Mouse (Mus musculus): Measurements from ENCODE around the gene Rsph14. TPM values are rescaled to one million over a fixed set of nuclear protein-coding genes. Genes with fewer than 3 reads are reported as not detected.

The Rsph14 gene
- polyA plus RNA-seq, 1 experiment from 2014 or later = not detected

DNA sequence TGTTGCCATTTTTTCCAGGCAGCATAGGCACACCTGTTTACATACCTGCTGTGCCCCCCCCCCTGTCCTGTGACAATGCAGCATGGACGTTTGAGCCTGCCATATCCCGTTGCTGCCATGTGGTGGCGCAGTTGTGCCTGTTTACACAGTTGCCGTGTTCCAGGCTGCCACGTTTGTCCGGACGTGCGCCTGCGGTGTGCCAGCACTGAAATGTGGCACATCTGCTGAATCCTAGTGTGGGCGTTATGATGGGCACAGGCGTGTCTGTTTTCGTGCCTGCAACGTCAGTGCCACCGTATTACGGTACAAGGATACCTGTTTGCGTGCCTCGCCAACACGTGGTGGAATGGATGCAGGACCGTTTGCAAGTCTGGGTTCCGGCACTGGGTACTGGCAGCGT is 107.1 kb downstream of the Rsph14 start:
- WGBS = 11% methylated on average over 21 of the region's 21 CpGs
- Histone ChIP-seq H3K27ac (ENCODE audit: low read length) (no peak overlapping the region), H3K4me1 (ENCODE audit: control insufficient read depth, insufficient read depth, low read length) (0 out of 2 replicates have a peak, but pooled peaks cover 3% of the 10 kb centered on the region), H3K27me3 (ENCODE audit: control insufficient read depth, insufficient read depth, low read length) (no peaks in the 10 kb centered on the region), H3K4me2 (ENCODE audit: low read depth, low read length) (peak overlapping the region; percentile 45), H3K9ac (ENCODE audit: low read length) (no peak overlapping the region), H3K9me3 (replicated peaks; ENCODE audit: control insufficient read depth, low read length) (no peaks in the 10 kb centered on the region), H3K4me3 (replicated peaks; ENCODE audit: low read length) (no peak overlapping the region), H3K36me3 (ENCODE audit: control insufficient read depth, insufficient read depth, low read length) (no peaks in the 10 kb centered on the region)
- ATAC-seq (ENCODE audit: insufficient read depth, low FRiP score) = no peak

DNA sequence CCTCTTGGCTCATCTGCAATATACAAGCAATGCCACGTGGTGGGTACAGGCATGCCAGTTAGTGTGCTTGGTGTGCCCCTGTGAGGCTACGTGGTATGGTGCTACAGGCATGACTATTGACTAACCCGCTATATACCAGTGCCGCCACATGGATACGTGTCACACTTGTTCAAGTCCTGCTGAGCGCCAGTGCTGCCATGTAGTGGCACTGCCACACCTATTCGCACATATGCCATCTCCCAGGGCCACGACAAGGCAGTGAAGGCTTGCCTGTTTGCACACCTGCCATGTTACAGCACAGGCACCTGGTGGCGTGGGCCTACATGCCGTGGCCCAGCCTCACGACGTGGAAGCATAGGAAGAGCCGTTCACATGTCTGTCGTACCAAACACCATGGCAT is 108.1 kb downstream of the Rsph14 start:
- Histone ChIP-seq H3K4me3 (replicated peaks; ENCODE audit: low read length) (no peak overlapping the region), H3K9ac (ENCODE audit: low read length) (no peak overlapping the region), H3K27me3 (ENCODE audit: control insufficient read depth, insufficient read depth, low read length) (no peaks in the 10 kb centered on the region), H3K9me3 (replicated peaks; ENCODE audit: control insufficient read depth, low read length) (no peaks in the 10 kb centered on the region), H3K36me3 (ENCODE audit: control insufficient read depth, insufficient read depth, low read length) (no peaks in the 10 kb centered on the region), H3K27ac (ENCODE audit: low read length) (no peak overlapping the region), H3K4me2 (ENCODE audit: low read depth, low read length) (no peak overlapping the region), H3K4me1 (ENCODE audit: control insufficient read depth, insufficient read depth, low read length) (0 out of 2 replicates have a peak, but pooled peaks cover 3% of the 10 kb centered on the region)
- no peak for ATAC-seq (ENCODE audit: insufficient read depth, low FRiP score)
- 89% methylated on average over 14 of the region's 14 CpGs for WGBS

DNA sequence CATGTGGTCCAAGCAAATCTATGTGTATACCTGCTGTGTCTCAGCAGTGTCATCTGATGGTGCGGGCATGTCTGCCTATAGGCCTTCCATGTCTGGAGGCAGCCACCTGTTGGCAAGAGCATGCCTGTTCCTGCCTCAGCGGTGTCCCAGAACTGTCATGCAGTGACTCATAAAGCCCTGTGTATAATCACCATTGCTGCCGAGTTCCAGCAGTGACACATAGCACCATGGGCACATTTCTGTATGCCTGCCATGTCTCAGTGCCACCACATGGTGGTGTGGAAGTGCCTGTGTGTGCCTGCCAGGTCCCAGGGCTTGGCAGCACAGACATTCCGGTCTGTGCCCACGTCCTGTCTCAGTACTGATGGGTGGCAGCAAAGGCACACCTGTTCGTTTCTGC is 109.6 kb downstream of the Rsph14 start:
- Histone ChIP-seq H3K9me3 (replicated peaks; ENCODE audit: control insufficient read depth, low read length) (no peaks in the 10 kb centered on the region), H3K36me3 (ENCODE audit: control insufficient read depth, insufficient read depth, low read length) (no peaks in the 10 kb centered on the region), H3K9ac (ENCODE audit: low read length) (no peak overlapping the region), H3K27ac (ENCODE audit: low read length) (no peak overlapping the region), H3K27me3 (ENCODE audit: control insufficient read depth, insufficient read depth, low read length) (no peaks in the 10 kb centered on the region), H3K4me2 (ENCODE audit: low read depth, low read length) (no peak overlapping the region), H3K4me3 (replicated peaks; ENCODE audit: low read length) (no peak overlapping the region), H3K4me1 (ENCODE audit: control insufficient read depth, insufficient read depth, low read length) (0 out of 2 replicates have a peak, but pooled peaks cover 3% of the 10 kb centered on the region)
- ATAC-seq (ENCODE audit: insufficient read depth, low FRiP score) = peak; percentile 34; the same call in 1 of the 2 replicates
- WGBS = 58% methylated on average over 6 of the region's 6 CpGs

DNA sequence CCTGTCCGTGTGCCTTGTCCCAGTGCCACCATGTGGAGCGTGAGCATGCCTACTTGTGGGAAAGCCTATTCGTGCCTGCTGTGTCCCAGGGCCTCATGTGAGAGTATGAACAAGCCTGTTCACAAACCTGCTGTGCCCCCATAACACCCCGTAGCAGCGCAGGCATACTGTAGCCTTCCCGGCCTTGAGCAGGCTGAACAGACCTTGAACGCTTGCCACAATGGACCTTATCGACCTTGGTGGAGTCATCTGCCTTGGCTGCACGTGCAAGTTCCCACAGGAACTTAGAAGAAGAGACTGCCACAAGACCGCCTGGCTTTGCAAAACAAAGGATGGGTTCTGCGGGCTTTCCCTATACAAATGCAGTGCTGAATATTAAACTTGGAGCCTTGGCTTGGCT is 110.8 kb downstream of the Rsph14 start:
- H3K27ac ChIP-seq (ENCODE audit: low read length) = no peak overlapping the region
- no peak overlapping the region; the same call in 1 of the 2 replicates for H3K9ac ChIP-seq (ENCODE audit: low read length)
- 0 out of 2 replicates have a peak, but pooled peaks cover 3% of the 10 kb centered on the region for H3K4me1 ChIP-seq (ENCODE audit: control insufficient read depth, insufficient read depth, low read length)
- no peaks in the 10 kb centered on the region for H3K9me3 ChIP-seq (replicated peaks; ENCODE audit: control insufficient read depth, low read length)
- H3K4me2 ChIP-seq (ENCODE audit: low read depth, low read length) = no peak overlapping the region
- 76% methylated on average over 11 of the region's 11 CpGs for WGBS
- ATAC-seq (ENCODE audit: insufficient read depth, low FRiP score) = no peak
- no peak overlapping the region for H3K4me3 ChIP-seq (replicated peaks; ENCODE audit: low read length)
- no peaks in the 10 kb centered on the region for H3K36me3 ChIP-seq (ENCODE audit: control insufficient read depth, insufficient read depth, low read length)
- H3K27me3 ChIP-seq (ENCODE audit: control insufficient read depth, insufficient read depth, low read length) = no peaks in the 10 kb centered on the region

DNA sequence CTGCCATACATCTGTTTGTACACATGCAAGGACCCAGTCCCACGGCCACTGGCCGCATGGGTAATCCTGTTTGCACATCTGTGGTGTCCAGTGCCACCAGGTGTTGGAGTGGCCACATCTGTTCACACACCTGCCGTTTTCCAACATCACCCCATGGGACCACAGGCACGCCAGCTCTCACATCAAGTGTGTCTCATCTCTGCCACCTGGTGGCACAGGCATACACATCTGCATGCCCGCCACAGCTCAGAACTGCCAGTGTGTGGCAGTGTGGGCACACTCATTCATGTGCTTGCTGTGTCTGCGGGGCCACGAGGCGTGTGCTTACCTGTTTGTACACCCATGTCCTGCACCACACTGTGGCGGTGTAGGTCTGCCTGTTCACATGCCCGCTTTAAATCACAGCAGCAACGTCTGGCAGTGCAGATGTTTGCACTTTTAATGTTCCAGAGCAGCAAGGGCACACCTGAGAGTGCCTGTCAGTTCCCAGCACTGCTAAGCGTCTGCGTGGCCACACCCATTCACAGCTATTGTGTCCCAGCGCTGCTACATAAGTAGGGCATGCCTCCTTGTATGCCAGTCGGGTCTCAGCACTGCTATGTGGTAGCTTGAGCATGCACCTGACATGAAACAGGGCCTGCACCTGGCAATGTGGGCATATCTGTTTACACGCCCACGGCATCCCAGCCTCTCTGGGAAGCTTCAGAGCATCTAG is 111.4 kb downstream of the Rsph14 start:
- peak; percentile 54 for ATAC-seq (ENCODE audit: insufficient read depth, low FRiP score)
- Histone ChIP-seq H3K9ac (ENCODE audit: low read length) (no peak overlapping the region; the same call in 1 of the 2 replicates), H3K4me1 (ENCODE audit: control insufficient read depth, insufficient read depth, low read length) (0 out of 2 replicates have a peak, but pooled peaks cover 3% of the 10 kb centered on the region), H3K4me2 (ENCODE audit: low read depth, low read length) (peak overlapping the region; percentile 34), H3K36me3 (ENCODE audit: control insufficient read depth, insufficient read depth, low read length) (no peaks in the 10 kb centered on the region), H3K27ac (ENCODE audit: low read length) (no peak overlapping the region), H3K9me3 (replicated peaks; ENCODE audit: control insufficient read depth, low read length) (no peaks in the 10 kb centered on the region), H3K4me3 (replicated peaks; ENCODE audit: low read length) (no peak overlapping the region), H3K27me3 (ENCODE audit: control insufficient read depth, insufficient read depth, low read length) (no peaks in the 10 kb centered on the region)
- WGBS = 37% methylated on average over 17 of the region's 17 CpGs

DNA sequence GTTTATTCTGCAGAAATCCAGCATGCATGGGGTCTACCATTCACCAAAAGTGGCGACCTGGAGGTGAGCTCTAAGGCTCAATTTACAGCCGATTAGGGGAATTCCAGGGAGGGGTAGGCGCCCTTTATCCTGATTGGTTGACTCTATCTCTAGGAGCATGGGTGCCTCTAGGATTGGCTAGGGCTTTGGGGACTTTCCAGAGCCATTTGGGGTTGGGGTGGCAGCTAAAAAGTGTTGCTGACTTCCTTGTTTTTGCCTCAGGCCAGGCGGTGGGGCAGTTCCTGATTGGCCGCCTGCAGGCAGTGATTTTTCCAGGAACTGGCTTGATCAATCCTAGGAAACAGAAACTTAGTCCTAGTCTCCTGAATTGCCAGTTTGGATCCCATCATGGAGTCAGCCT is 113.1 kb downstream of the Rsph14 start:
- no peaks in the 10 kb centered on the region for H3K4me1 ChIP-seq (ENCODE audit: control insufficient read depth, insufficient read depth, low read length)
- H3K27me3 ChIP-seq (ENCODE audit: control insufficient read depth, insufficient read depth, low read length) = no peaks in the 10 kb centered on the region
- WGBS = 28% methylated on average over 5 of the region's 5 CpGs
- no peaks in the 10 kb centered on the region for H3K9me3 ChIP-seq (replicated peaks; ENCODE audit: control insufficient read depth, low read length)
- no peak overlapping the region for H3K4me2 ChIP-seq (ENCODE audit: low read depth, low read length)
- no peaks in the 10 kb centered on the region for H3K36me3 ChIP-seq (ENCODE audit: control insufficient read depth, insufficient read depth, low read length)
- ATAC-seq (ENCODE audit: insufficient read depth, low FRiP score) = no peak
- no peak overlapping the region for H3K4me3 ChIP-seq (replicated peaks; ENCODE audit: low read length)
- no peak overlapping the region for H3K27ac ChIP-seq (ENCODE audit: low read length)
- no peak overlapping the region for H3K9ac ChIP-seq (ENCODE audit: low read length)

DNA sequence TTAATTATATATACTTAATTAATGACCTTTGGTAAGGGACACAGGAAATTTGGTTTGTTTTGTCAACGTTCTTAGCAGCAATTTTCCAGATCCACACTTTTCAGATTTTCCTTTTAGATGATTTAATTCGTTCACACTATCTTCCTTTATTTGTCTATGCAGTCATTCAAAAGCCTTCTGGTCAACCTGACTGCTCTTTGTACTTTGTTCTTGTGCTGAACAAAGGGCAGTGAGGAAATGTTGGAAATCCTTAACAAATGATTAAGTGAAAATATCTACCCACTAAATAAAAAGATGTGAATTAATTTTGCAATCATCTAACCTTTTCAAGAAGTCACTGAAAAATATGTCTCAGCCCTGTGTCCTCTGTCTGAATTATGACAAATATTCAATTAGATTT is 124.0 kb downstream of the Rsph14 start:
- no peaks in the 10 kb centered on the region for H3K27me3 ChIP-seq (ENCODE audit: control insufficient read depth, insufficient read depth, low read length)
- no peaks in the 10 kb centered on the region for H3K36me3 ChIP-seq (ENCODE audit: control insufficient read depth, insufficient read depth, low read length)
- 64% methylated on average over 2 of the region's 2 CpGs for WGBS
- H3K4me1 ChIP-seq (ENCODE audit: control insufficient read depth, insufficient read depth, low read length) = no peaks in the 10 kb centered on the region
- H3K4me2 ChIP-seq (ENCODE audit: low read depth, low read length) = no peak overlapping the region
- no peak for ATAC-seq (ENCODE audit: insufficient read depth, low FRiP score)
- H3K9me3 ChIP-seq (replicated peaks; ENCODE audit: control insufficient read depth, low read length) = no peaks in the 10 kb centered on the region
- H3K4me3 ChIP-seq (replicated peaks; ENCODE audit: low read length) = no peak overlapping the region
- H3K27ac ChIP-seq (ENCODE audit: low read length) = no peak overlapping the region
- H3K9ac ChIP-seq (ENCODE audit: low read length) = no peak overlapping the region

Other genes with a start within 250 kb of the Rsph14 start
- 3.4 and 4.6 TPM in 2 replicates for gene Gnaz, start 65.4 kb downstream of the Rsph14 start, polyA plus RNA-seq (2015; fragmentation: Nextera tagmentation; extraction: Ambion mirVana)
- gene Rab36, start 4.5 kb upstream of the Rsph14 start, polyA plus RNA-seq (2015; fragmentation: Nextera tagmentation; extraction: Ambion mirVana) = 7.3 and 8.2 TPM in 2 replicates
- 7.4 and 8.8 TPM in 2 replicates for gene Bcr, start 28.0 kb upstream of the Rsph14 start, polyA plus RNA-seq (2015; fragmentation: Nextera tagmentation; extraction: Ambion mirVana)
- gene Specc1l, start 179.5 kb upstream of the Rsph14 start, polyA plus RNA-seq (2015; fragmentation: Nextera tagmentation; extraction: Ambion mirVana) = 27.6 and 29.5 TPM in 2 replicates

All from stomach, embryonic 16.5 days (tissue).